Mouse (Mus musculus): ENCODE results near the gene Actrt3. TPM values are rescaled to one million over a fixed set of nuclear protein-coding genes. Genes with fewer than 3 reads are reported as not detected.
A peak's percentile ranks its signal among the peaks of the same experiment; 100 is the strongest.

The Actrt3 gene
- polyA plus RNA-seq (2012; rRNA removed), result 0.62 and 0.74 TPM in 2 replicates

- peak in 1 of 2 experiments; percentile 59 for DNase-seq (ENCODE audit: extremely low spot score in 1 of 2, low spot score in 1 of 2)
Observed at GRCm38 (mm10) chr3:30599711-30600545, at the start of gene Actrt3. Gene Actrt3 (minus strand): TSS chr3:30599939.

- DNase-seq (ENCODE audit: extremely low spot score in 1 of 2, low spot score in 1 of 2), result no peak
Observed at GRCm38 (mm10) chr3:30648466-30648865, 48.7 kb upstream of the Actrt3 start.

- peak in 1 of 2 experiments; percentile 9 for DNase-seq (ENCODE audit: extremely low spot score in 1 of 2, low spot score in 1 of 2)
Observed at GRCm38 (mm10) chr3:30647440-30648090, 47.8 kb upstream of the Actrt3 start, which contains the start of gene Lrrc34. Gene Lrrc34 (minus strand): TSS chr3:30647869.

GRCm38 (mm10) chr3:30646761-30647160 is 47.0 kb upstream of the Actrt3 start:
- DNase-seq (ENCODE audit: extremely low spot score in 1 of 2, low spot score in 1 of 2), result no peak

GRCm38 (mm10) chr3:30644207-30644606 is 44.5 kb upstream of the Actrt3 start, which contains the start of gene Lrriq4:
Gene Lrriq4 (plus strand): TSS chr3:30644507.
- DNase-seq (ENCODE audit: extremely low spot score in 1 of 2, low spot score in 1 of 2), result no peak

- no peak for DNase-seq (ENCODE audit: extremely low spot score in 1 of 2, low spot score in 1 of 2)
Observed at GRCm38 (mm10) chr3:30635629-30636028, 35.9 kb upstream of the Actrt3 start.

GRCm38 (mm10) chr3:30633681-30634080 is 33.9 kb upstream of the Actrt3 start:
- DNase-seq (ENCODE audit: extremely low spot score in 1 of 2, low spot score in 1 of 2), result no peak

- no peak for DNase-seq (ENCODE audit: extremely low spot score in 1 of 2, low spot score in 1 of 2)
Observed at GRCm38 (mm10) chr3:30620132-30620531, 20.4 kb upstream of the Actrt3 start.

- DNase-seq (ENCODE audit: extremely low spot score in 1 of 2, low spot score in 1 of 2), result no peak
Observed at GRCm38 (mm10) chr3:30610930-30611329, 11.2 kb upstream of the Actrt3 start.

- DNase-seq (ENCODE audit: extremely low spot score in 1 of 2, low spot score in 1 of 2), result no peak
Observed at GRCm38 (mm10) chr3:30608999-30609398, 9.3 kb upstream of the Actrt3 start.

- no peak for DNase-seq (ENCODE audit: extremely low spot score in 1 of 2, low spot score in 1 of 2)
Observed at GRCm38 (mm10) chr3:30603256-30603655, 3.5 kb upstream of the Actrt3 start.

GRCm38 (mm10) chr3:30602740-30603098 is 3.0 kb upstream of the Actrt3 start:
- DNase-seq (ENCODE audit: extremely low spot score in 1 of 2, low spot score in 1 of 2), result no peak

GRCm38 (mm10) chr3:30602065-30602739 is 2.5 kb upstream of the Actrt3 start, which contains the start of gene Mynn:
Gene Mynn (plus strand): TSS chr3:30602065.
- DNase-seq (ENCODE audit: extremely low spot score in 1 of 2, low spot score in 1 of 2), result peak; percentile 95

GRCm38 (mm10) chr3:30601610-30602064 is 1.9 kb upstream of the Actrt3 start:
- no peak for DNase-seq (ENCODE audit: extremely low spot score in 1 of 2, low spot score in 1 of 2)

GRCm38 (mm10) chr3:30601175-30601574 is 1.4 kb upstream of the Actrt3 start:
- peak; percentile 79 to 98 for DNase-seq (ENCODE audit: extremely low spot score in 1 of 2, low spot score in 1 of 2)

- DNase-seq (ENCODE audit: extremely low spot score in 1 of 2, low spot score in 1 of 2), result peak in 1 of 2 experiments; percentile 51
Observed at GRCm38 (mm10) chr3:30600717-30601116, 978 bp upstream of the Actrt3 start.

GRCm38 (mm10) chr3:30597271-30597670 is 2.5 kb downstream of the Actrt3 start:
- DNase-seq (ENCODE audit: extremely low spot score in 1 of 2, low spot score in 1 of 2), result no peak

GRCm38 (mm10) chr3:30595111-30595832 is 4.5 kb downstream of the Actrt3 start:
- peak in 1 of 2 experiments; percentile 20 for DNase-seq (ENCODE audit: extremely low spot score in 1 of 2, low spot score in 1 of 2)

- DNase-seq (ENCODE audit: extremely low spot score in 1 of 2, low spot score in 1 of 2), result no peak
Observed at GRCm38 (mm10) chr3:30593719-30594485, 5.8 kb downstream of the Actrt3 start.
